Mouse (Mus musculus): ENCODE measurements around the gene Gnai2.
A peak's percentile ranks its signal among the peaks of the same experiment; 100 is the strongest.

Gnai2 gene

DNA sequence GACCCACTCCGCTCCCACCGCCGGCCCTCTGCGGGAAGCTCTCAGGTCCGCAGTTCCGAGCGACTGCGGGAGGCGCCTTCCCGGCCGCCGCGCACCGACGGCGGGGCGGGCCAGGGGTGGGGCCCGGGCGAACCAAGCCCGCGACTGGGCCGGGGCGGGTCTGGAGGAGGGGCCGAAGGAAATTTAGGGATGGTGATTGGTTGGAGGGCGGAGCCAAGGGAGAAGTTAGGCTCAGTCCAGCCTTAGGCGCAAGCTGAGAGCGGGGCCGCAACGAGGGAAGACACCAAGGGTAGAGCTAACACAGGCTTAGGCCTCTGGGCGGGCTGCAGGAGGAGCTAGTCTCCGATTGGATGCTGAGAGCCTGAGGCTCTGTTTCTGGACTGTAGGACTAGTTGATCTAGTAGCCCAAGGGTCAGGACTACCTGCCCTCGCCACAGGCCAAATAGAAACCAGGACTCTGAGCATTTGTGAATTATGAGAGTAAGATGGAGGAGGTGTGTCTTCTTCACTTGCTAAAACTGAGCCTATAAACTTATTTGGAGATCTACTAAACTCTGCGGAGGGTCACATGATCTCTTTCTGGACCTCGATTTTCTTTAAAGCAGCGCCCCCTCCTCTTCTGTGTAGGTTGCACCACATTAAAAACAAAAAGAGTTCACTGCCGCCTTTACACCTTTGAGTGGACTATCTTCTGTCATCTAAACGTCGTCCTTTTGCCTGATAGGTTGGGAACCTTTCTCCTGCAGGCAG, at the start of gene Gnai2:
Gene Gnai2 (minus strand): TSS at position 89 of the 750 bp plus-strand sequence.
- DNase-seq = peak; percentile 97

DNA sequence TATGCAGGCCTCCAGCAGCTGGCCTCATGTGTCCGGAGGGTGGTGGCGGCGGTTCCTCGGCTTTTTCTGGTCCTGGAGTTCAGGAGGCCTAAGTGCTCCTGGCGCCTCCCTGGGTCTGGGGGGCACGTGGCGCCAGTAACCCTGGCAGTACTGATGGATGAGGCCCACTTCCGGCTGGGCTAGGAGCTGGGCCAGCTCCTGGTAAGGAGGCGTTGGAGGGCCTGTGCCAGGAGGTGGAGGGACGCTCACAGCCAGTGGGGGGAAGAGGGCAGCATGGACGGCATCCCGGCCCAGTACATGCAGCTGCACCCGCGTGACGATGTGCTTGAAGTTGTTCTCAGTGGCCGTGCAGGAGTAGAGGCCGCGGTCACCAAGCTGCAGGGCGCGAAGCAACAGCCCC, 47.2 kb upstream of the Gnai2 start:
- peak; percentile 27 for DNase-seq

DNA sequence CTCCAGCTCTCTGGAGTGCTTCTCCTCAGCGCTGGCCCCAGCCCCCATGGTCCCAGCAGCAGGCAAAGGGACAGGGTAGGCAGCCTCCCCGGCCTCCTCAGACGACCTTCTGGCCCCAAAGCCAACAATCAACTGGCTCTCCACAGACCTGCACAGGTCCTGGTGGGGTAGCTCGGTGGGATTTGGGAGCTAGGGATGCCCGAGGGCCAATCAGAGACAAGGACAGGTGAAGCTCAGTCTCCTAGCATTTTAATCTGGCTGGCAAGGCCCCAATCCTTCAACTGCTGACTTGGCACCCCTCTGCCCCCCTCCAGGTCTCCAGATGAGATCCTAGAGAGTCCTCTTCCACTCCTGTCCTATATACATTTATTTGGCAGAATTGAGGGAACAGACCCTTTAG, 44.3 kb upstream of the Gnai2 start, which contains the start of gene Gnat1:
Gene Gnat1 (minus strand): TSS at position 212 of the 400 bp plus-strand sequence.
- no peak for DNase-seq

GRCm38 (mm10) chr9:107678861-107679260, 43.7 kb upstream of the Gnai2 start:
- DNase-seq = no peak

DNA sequence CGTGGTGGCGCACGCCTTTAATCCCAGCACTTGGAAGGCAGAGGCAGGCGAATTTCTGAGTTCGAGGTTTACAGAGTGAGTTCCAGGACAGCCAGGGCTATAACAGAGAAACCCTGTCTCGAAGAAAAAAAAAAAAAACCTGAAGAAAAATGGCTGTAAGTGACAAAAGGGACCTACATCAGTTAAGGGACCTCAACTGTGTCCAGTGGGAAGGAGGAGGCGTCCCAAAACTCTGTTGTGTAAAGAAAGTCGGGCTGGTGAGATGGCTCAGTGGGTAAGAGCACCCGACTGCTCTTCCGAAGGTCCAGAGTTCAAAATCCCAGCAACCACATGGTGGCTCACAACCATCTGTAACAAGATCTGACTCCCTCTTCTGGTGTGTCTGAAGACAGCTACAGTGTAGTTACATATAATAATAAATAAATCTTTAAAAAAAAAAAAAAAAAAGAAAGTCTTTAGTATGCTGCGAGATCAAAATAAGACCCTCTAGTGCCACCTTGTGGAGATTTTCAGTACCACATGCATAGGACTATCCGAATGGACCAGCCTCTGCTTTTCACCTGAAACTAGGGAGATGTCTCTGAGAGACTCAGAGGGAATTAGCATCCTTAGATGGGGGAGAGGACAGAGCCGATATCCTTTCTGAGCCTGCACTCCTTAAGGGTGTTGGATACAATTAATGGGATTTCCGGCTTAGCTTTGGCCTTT, 42.8 kb upstream of the Gnai2 start:
- DNase-seq = peak; percentile 88

DNA sequence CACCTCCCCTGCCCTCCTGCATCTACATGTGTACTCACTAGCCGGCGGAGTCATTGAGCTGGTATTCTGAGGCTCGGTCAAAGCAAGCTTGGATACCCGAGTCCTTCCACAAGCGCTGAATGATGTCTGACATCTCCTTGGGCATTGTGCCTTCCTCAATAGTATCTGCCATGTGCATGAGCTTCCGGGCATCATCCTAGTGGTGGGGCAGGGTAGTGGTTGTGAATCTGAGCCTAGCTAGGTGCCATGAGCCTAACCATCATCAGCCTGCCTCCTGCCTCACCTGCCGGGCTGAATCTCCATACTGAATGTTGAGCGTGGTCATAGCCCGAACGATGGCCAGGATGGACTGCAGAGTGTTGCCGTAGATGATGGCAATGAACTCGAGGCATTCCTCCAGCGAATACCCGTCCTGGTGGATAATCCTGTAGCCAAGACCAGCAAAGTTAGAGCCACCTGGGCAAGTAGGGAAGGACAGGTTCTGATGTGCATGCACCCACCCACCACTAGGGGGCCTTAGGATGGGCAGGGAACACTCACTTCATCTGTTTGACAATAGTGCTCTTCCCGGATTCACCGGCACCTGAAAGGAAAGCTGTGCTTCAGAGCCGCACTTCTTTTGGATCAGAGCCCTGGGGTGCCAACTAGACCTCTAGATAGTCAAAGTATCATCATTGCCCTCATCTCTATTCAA, 42.1 kb upstream of the Gnai2 start:
- peak; percentile 66 for DNase-seq

- DNase-seq = no peak
These were observed 41.1 kb upstream of the Gnai2 start for GRCm38 (mm10) chr9:107676302-107676701.

DNA sequence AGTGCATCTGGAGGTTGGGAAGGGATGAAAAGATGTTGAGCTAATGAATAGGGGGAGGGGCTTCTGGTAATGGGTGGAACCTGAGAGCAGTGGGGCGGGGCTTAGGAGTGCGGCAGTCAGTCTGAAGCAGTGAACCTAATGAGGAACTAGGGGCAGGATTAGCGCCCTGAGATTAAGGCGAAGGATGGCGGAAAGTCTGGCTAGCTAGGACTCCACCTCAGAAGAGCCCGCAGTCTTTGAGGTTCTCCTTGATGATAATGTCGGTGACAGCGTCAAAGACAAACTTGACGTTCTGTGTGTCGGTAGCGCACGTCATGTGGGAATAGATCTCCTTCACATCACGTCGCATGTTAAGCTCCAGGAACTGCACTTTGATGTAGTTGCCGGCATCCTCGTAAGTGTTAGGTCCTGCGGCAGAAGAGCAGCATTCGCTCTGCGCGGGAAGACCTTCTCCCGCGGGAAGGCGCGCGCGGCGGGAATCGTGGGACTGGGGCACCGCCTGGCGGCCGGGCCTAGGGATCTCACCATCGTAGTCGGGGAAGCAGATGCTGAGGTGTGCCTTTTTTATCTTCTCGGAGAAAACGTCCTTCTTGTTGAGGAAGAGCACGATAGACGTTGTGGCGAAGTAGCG, 40.6 kb upstream of the Gnai2 start:
- DNase-seq = peak; percentile 87

GRCm38 (mm10) chr9:107674609-107675429, 39.7 kb upstream of the Gnai2 start:
- DNase-seq = no peak

- DNase-seq = peak; percentile 60
These were observed 35.1 kb upstream of the Gnai2 start for GRCm38 (mm10) chr9:107670259-107670658.

- no peak for DNase-seq
These were observed 34.3 kb upstream of the Gnai2 start, which contains the start of gene Slc38a3 for GRCm38 (mm10) chr9:107669480-107669945. TSS of gene Slc38a3 (minus strand) at chr9:107669530.

GRCm38 (mm10) chr9:107668916-107669315, 33.7 kb upstream of the Gnai2 start:
- peak; percentile 51 for DNase-seq

GRCm38 (mm10) chr9:107668011-107668410, 32.8 kb upstream of the Gnai2 start:
- DNase-seq = no peak

GRCm38 (mm10) chr9:107667219-107667618, 32.1 kb upstream of the Gnai2 start:
- peak; percentile 85 for DNase-seq

DNA sequence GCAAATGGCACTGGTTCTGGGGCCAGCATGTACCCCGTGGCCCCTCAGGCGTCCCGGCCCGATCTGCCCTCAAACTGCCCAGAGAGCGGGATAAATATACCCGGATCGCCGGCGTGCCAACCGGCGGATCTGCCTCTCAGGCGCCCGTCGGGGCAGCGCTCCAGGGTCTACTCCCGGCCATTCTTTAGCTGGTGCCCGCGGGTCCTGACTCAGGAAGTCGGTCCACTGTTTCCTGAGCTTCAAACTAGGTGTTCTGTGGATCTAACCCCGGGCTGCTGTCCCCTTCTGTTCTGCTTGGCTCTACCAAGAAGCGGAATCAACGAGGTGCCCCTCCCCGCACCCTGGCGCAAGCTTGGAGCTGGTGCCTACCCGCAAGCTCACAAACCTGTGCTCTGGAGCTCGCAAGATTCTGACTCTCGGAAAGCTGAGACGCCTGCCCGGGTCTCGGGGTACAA, 31.6 kb upstream of the Gnai2 start:
- DNase-seq = peak; percentile 49

DNA sequence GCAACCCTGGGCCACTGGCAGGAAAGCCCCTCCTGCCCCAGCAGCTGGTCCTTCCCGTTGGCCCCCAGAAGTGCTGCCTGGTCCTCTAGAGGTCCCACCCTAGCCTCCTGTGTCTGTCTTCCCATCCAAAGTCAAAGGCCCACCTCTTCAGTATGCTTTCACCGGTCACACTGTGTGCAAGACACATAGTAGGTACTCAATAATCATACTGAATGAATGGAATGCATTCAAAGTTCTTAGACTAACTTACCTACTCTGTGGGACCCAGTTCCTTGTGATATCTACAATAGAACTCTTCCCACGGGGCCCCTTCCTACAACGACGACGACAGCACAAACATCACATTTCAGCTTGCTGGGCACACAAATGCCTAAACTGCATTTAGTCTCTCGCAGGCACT, 30.1 kb upstream of the Gnai2 start:
- no peak for DNase-seq

DNA sequence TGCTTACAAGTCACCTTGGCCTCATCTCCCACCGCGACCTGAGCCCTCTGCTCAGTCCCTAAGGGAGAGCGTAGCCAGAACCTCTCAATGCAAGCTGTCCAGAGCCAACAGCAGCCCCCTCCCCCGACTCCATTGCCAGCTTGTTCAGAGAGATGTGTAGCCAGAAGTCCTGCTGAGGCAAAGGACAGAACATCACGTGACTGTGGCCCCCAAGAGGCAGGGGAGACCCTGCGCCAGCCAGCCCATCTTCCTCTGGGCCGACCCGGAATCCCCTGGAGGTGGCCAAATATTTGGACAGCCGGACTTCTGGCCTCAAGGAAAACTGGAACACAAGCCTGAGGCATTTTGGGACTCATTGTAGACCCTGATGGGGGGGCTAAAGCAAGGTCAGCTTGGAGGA, 28.4 kb upstream of the Gnai2 start:
- no peak for DNase-seq

GRCm38 (mm10) chr9:107662342-107662741, 27.2 kb upstream of the Gnai2 start:
- no peak for DNase-seq

- DNase-seq = no peak
These were observed 25.6 kb upstream of the Gnai2 start for GRCm38 (mm10) chr9:107660777-107661176.

DNA sequence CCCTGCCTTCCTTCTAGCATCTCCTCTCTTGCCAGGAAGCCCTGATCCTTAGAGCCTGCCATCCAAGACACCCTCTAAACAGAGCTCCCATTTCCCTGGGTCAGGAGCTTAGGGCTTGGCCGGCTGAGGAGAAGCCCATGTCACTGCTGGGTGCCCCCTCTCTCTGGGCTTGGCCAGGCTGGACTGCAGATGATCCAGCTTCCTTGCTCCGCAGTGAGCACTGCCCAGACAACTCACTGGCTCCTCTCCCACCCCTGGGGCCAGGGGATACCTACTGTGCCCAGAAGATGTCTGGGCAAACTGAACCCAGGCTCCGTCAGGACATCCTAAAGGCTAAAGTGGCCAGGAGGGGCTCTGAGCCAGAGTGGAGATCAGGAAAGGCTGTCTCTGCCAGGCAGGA, 24.8 kb upstream of the Gnai2 start:
- no peak for DNase-seq

DNA sequence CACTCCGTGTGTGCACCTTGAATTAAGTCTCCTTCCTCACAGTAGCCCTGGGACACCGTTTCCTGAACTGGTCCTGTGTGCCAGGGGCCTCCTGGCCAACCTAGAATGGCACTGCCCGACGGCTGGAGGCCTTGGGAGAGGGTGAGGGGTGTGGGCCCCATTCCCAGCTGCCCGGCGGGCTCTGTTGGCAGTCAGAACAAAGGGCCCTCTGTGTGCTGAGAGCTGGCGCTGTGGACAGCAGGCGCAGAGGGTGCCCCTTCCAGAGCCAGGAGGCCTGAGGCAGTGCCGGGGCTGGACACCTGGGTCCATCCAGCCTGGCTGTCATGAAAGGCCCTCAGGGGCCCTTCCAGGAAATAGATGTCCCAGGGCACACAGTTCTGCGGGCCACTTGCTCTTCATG, 24.4 kb upstream of the Gnai2 start:
- DNase-seq = no peak

- DNase-seq = no peak
These were observed 22.9 kb upstream of the Gnai2 start for GRCm38 (mm10) chr9:107658096-107658495.

Measured in kidney, postnatal 10 days (tissue).